Mouse (Mus musculus): Measurements from ENCODE around the gene Plpp1. TPM values are rescaled to one million over a fixed set of nuclear protein-coding genes. Genes with fewer than 3 reads are reported as not detected.

Gene Plpp1
- 51.7 and 53.3 TPM in 2 replicates for polyA plus RNA-seq (2015; fragmentation: Nextera tagmentation; extraction: Ambion mirVana)

GRCm38 (mm10) chr13:112800597-112801380 lies at the start of gene Plpp1:
Gene Plpp1 (plus strand): TSS chr13:112800792.
- no peaks in the 10 kb centered on the region for H3K9me3 ChIP-seq
- peak; percentile 98 for ATAC-seq (ENCODE audit: low FRiP score)
- under 1% methylated on average over 82 of the region's 83 CpGs for WGBS
- H3K9ac ChIP-seq = peak within 1 kb of the TSS; percentile 94
- H3K27me3 ChIP-seq = no peaks in the 10 kb centered on the region
- H3K4me2 ChIP-seq = peak within 1 kb of the TSS; percentile 78
- H3K27ac ChIP-seq = peak within 1 kb of the TSS; percentile 97
- H3K4me3 ChIP-seq = peak within 1 kb of the TSS; percentile 75
- peaks cover 4% of the 10 kb centered on the region for H3K36me3 ChIP-seq
- peaks cover 23% of the 10 kb centered on the region for H3K4me1 ChIP-seq (replicated peaks)

- H3K27ac ChIP-seq = no peak overlapping the region
- peak overlapping the region; percentile 29; the same call in 1 of the 2 replicates for H3K4me2 ChIP-seq
- 37% methylated on average over 18 of the region's 18 CpGs for WGBS
- H3K9ac ChIP-seq = no peak overlapping the region
- H3K9me3 ChIP-seq = no peaks in the 10 kb centered on the region
- H3K36me3 ChIP-seq = no peaks in the 10 kb centered on the region
- H3K4me1 ChIP-seq (replicated peaks) = peaks cover 23% of the 10 kb centered on the region
- no peaks in the 10 kb centered on the region for H3K27me3 ChIP-seq
- no peak overlapping the region for H3K4me3 ChIP-seq
- 0 out of 2 replicates have a peak, but pooled peaks have one; percentile 36 for ATAC-seq (ENCODE audit: low FRiP score)
Measured at GRCm38 (mm10) chr13:112751454-112752308, 48.9 kb upstream of the Plpp1 start.

GRCm38 (mm10) chr13:112752309-112752975 lies 48.1 kb upstream of the Plpp1 start:
- ATAC-seq (ENCODE audit: low FRiP score) = no peak
- no peak overlapping the region for H3K9ac ChIP-seq
- no peaks in the 10 kb centered on the region for H3K9me3 ChIP-seq
- 83% methylated on average over 11 of the region's 11 CpGs for WGBS
- no peaks in the 10 kb centered on the region for H3K27me3 ChIP-seq
- H3K4me1 ChIP-seq (replicated peaks) = peaks cover 23% of the 10 kb centered on the region
- no peak overlapping the region for H3K4me2 ChIP-seq
- H3K4me3 ChIP-seq = no peak overlapping the region
- H3K27ac ChIP-seq = no peak overlapping the region
- no peaks in the 10 kb centered on the region for H3K36me3 ChIP-seq

GRCm38 (mm10) chr13:112753522-112753921 lies 47.1 kb upstream of the Plpp1 start:
- no peak overlapping the region for H3K9ac ChIP-seq
- peaks cover 23% of the 10 kb centered on the region for H3K4me1 ChIP-seq (replicated peaks)
- no peak overlapping the region for H3K27ac ChIP-seq
- 88% methylated on average over 9 of the region's 9 CpGs for WGBS
- H3K4me3 ChIP-seq = no peak overlapping the region
- no peak for ATAC-seq (ENCODE audit: low FRiP score)
- H3K27me3 ChIP-seq = no peaks in the 10 kb centered on the region
- H3K36me3 ChIP-seq = no peaks in the 10 kb centered on the region
- no peak overlapping the region for H3K4me2 ChIP-seq
- no peaks in the 10 kb centered on the region for H3K9me3 ChIP-seq

- Histone ChIP-seq H3K27me3 (no peaks in the 10 kb centered on the region), H3K4me1 (replicated peaks) (peaks cover 23% of the 10 kb centered on the region), H3K27ac (no peak overlapping the region), H3K4me3 (no peak overlapping the region), H3K4me2 (no peak overlapping the region), H3K9me3 (no peaks in the 10 kb centered on the region), H3K36me3 (no peaks in the 10 kb centered on the region), H3K9ac (no peak overlapping the region)
- WGBS = 34% methylated on average over 4 of the region's 4 CpGs
- ATAC-seq (ENCODE audit: low FRiP score) = no peak
Measured at GRCm38 (mm10) chr13:112754871-112755270, 45.7 kb upstream of the Plpp1 start.

GRCm38 (mm10) chr13:112755507-112756010 lies 45.0 kb upstream of the Plpp1 start:
- 0 out of 2 replicates have a peak overlapping the region, but pooled peaks have one; percentile 15 for H3K4me2 ChIP-seq
- ATAC-seq (ENCODE audit: low FRiP score) = peak; percentile 76
- H3K9me3 ChIP-seq = no peaks in the 10 kb centered on the region
- peak overlapping the region; percentile 23; the same call in 1 of the 2 replicates for H3K27ac ChIP-seq
- 44% methylated on average over 11 of the region's 11 CpGs for WGBS
- no peak overlapping the region for H3K4me3 ChIP-seq
- no peaks in the 10 kb centered on the region for H3K36me3 ChIP-seq
- peaks cover 23% of the 10 kb centered on the region for H3K4me1 ChIP-seq (replicated peaks)
- H3K27me3 ChIP-seq = no peaks in the 10 kb centered on the region
- H3K9ac ChIP-seq = no peak overlapping the region

GRCm38 (mm10) chr13:112757395-112757794 lies 43.2 kb upstream of the Plpp1 start:
- no peak overlapping the region for H3K9ac ChIP-seq
- H3K9me3 ChIP-seq = no peaks in the 10 kb centered on the region
- no peaks in the 10 kb centered on the region for H3K36me3 ChIP-seq
- H3K27ac ChIP-seq = no peak overlapping the region
- ATAC-seq (ENCODE audit: low FRiP score) = no peak
- H3K4me2 ChIP-seq = no peak overlapping the region
- H3K27me3 ChIP-seq = no peaks in the 10 kb centered on the region
- peaks cover 12% of the 10 kb centered on the region for H3K4me1 ChIP-seq (replicated peaks)
- no peak overlapping the region for H3K4me3 ChIP-seq
- WGBS = 89% methylated on average over 9 of the region's 9 CpGs

- peaks cover 12% of the 10 kb centered on the region for H3K4me1 ChIP-seq (replicated peaks)
- no peak for ATAC-seq (ENCODE audit: low FRiP score)
- H3K9ac ChIP-seq = no peak overlapping the region
- 89% methylated on average over 6 of the region's 6 CpGs for WGBS
- H3K9me3 ChIP-seq = no peaks in the 10 kb centered on the region
- no peaks in the 10 kb centered on the region for H3K27me3 ChIP-seq
- no peaks in the 10 kb centered on the region for H3K36me3 ChIP-seq
- no peak overlapping the region for H3K4me3 ChIP-seq
- H3K27ac ChIP-seq = no peak overlapping the region
- no peak overlapping the region for H3K4me2 ChIP-seq
Measured at GRCm38 (mm10) chr13:112758546-112759090, 42.0 kb upstream of the Plpp1 start.

- Histone ChIP-seq H3K36me3 (no peaks in the 10 kb centered on the region), H3K27me3 (no peaks in the 10 kb centered on the region), H3K4me1 (replicated peaks) (peaks cover 12% of the 10 kb centered on the region), H3K9ac (no peak overlapping the region), H3K27ac (no peak overlapping the region), H3K4me3 (no peak overlapping the region), H3K9me3 (no peaks in the 10 kb centered on the region), H3K4me2 (no peak overlapping the region)
- WGBS = 84% methylated on average over 9 of the region's 9 CpGs
- no peak for ATAC-seq (ENCODE audit: low FRiP score)
Measured at GRCm38 (mm10) chr13:112759364-112759763, 41.2 kb upstream of the Plpp1 start.

- no peak for ATAC-seq (ENCODE audit: low FRiP score)
- Histone ChIP-seq H3K27ac (no peak overlapping the region), H3K9ac (no peak overlapping the region), H3K36me3 (no peaks in the 10 kb centered on the region), H3K4me1 (replicated peaks) (peaks cover 10% of the 10 kb centered on the region), H3K27me3 (no peaks in the 10 kb centered on the region), H3K4me2 (no peak overlapping the region), H3K4me3 (no peak overlapping the region), H3K9me3 (no peaks in the 10 kb centered on the region)
- 80% methylated on average over 15 of the region's 15 CpGs for WGBS
Measured at GRCm38 (mm10) chr13:112759777-112760537, 40.6 kb upstream of the Plpp1 start.

GRCm38 (mm10) chr13:112760538-112760881 lies 40.1 kb upstream of the Plpp1 start:
- H3K36me3 ChIP-seq = no peaks in the 10 kb centered on the region
- ATAC-seq (ENCODE audit: low FRiP score) = no peak
- H3K9me3 ChIP-seq = no peaks in the 10 kb centered on the region
- no peak overlapping the region for H3K27ac ChIP-seq
- no peak overlapping the region for H3K4me3 ChIP-seq
- peaks cover 7% of the 10 kb centered on the region for H3K4me1 ChIP-seq (replicated peaks)
- H3K4me2 ChIP-seq = no peak overlapping the region
- H3K27me3 ChIP-seq = no peaks in the 10 kb centered on the region
- 39% methylated on average over 1 of the region's 1 CpGs for WGBS
- H3K9ac ChIP-seq = no peak overlapping the region
